Mouse (Mus musculus) hindbrain, embryonic 14.5 days (tissue): ENCODE results near the gene Cdc37l1. TPM values are rescaled to one million over a fixed set of nuclear protein-coding genes. Genes with fewer than 3 reads are reported as not detected.

Experiments used
- ATAC-seq: fragments of 200-750 bp; cut with Nextera tagmentation; 2 replicates; pipeline ENCODE4 v1.8.0; 2017; ENCODE audit warnings: moderate number of reproducible peaks, mild to moderate bottlenecking, moderate TSS enrichment, moderate library complexity; ENCODE audit not compliant: low FRiP score
- DNase-seq: peaks from one replicate; pipeline ENCODE4 v3.0.0-alpha.2; 2015; ENCODE audit warnings: low spot score
- H3K27ac ChIP-seq: fragments of 300-500 bp; sonication (generic); 2 replicates; pipeline ENCODE4 v1.5.1; 2014; ENCODE audit warnings: mild to moderate bottlenecking, moderate library complexity
- H3K27me3 ChIP-seq: fragments of 300-500 bp; sonication (generic); 2 replicates; pipeline ENCODE4 v1.6.1; 2014; ENCODE audit warnings: mild to moderate bottlenecking, low read length, mixed read lengths; ENCODE audit not compliant: control insufficient read depth, insufficient read depth
- H3K36me3 ChIP-seq: fragments of 300-500 bp; sonication (generic); replicated peaks from 2 replicates; pipeline ENCODE4 v1.6.1; 2014; ENCODE audit not compliant: control insufficient read depth, insufficient read depth
- H3K4me1 ChIP-seq: fragments of 300-500 bp; sonication (generic); replicated peaks from 2 replicates; pipeline ENCODE4 v1.6.1; 2014; ENCODE audit warnings: antibody characterized with exemption, low read length, mixed read lengths; ENCODE audit not compliant: control insufficient read depth, insufficient read depth
- H3K4me2 ChIP-seq: fragments of 300-500 bp; sonication (generic); replicated peaks from 2 replicates; pipeline ENCODE4 v1.6.1; 2014; ENCODE audit warnings: mild to moderate bottlenecking, moderate library complexity
- H3K4me3 ChIP-seq: fragments of 300-500 bp; sonication (generic); replicated peaks from 2 replicates; pipeline ENCODE4 v1.5.1; 2014; ENCODE audit warnings: mild to moderate bottlenecking, low read length
- H3K9ac ChIP-seq: fragments of 300-500 bp; sonication (generic); 2 replicates; pipeline ENCODE4 v1.6.1; 2014
- H3K9me3 ChIP-seq: fragments of 300-500 bp; sonication (generic); 2 replicates; pipeline ENCODE4 v1.6.1; 2016; ENCODE audit warnings: low read length; ENCODE audit not compliant: control insufficient read depth
- WGBS: fragments of 180-500 bp; shearing (Covaris S2); extraction: QIAGEN DNeasy Blood & Tissue Kit; methylation state at CpG from one replicate; pipeline ENCODE4 v1.1.7; 2014; 5-methylcytosine and 5-hydroxymethylcytosine counted together
- polyA plus RNA-seq: library from polyadenylated mRNA; unstranded; fragments of >200 nt; fragmentation: Nextera tagmentation; extraction: Ambion mirVana; gene quantifications from 2 replicates; pipeline ENCODE4 v1.2.1, GENCODE M21; 2014

Cdc37l1 gene
- 56.6 and 58.3 TPM in 2 replicates for polyA plus RNA-seq

- peak; percentile 98 for DNase-seq
- peaks cover 7% of the 10 kb centered on the region for H3K36me3 ChIP-seq
- peak within 1 kb of the TSS; percentile 84 for H3K4me3 ChIP-seq
- ATAC-seq = peak; percentile 94
- WGBS = under 1% methylated on average over 37 of the region's 37 CpGs
- H3K9ac ChIP-seq = peak within 1 kb of the TSS; percentile 91
- no peaks in the 10 kb centered on the region for H3K27me3 ChIP-seq
- peak within 1 kb of the TSS; percentile 88 for H3K27ac ChIP-seq
- H3K4me1 ChIP-seq = peaks cover 13% of the 10 kb centered on the region
- H3K9me3 ChIP-seq = no peaks in the 10 kb centered on the region
- peak within 1 kb of the TSS; percentile 80 for H3K4me2 ChIP-seq
Observed at GRCm38 (mm10) chr19:28990194-28990589, at the start of gene Cdc37l1. Gene Cdc37l1, plus strand, starts transcription at chr19:28990352.

GRCm38 (mm10) chr19:28941271-28941670 lies 48.9 kb upstream of the Cdc37l1 start:
- H3K36me3 ChIP-seq = no peaks in the 10 kb centered on the region
- no peak overlapping the region for H3K4me2 ChIP-seq

GRCm38 (mm10) chr19:28946782-28947181 lies 43.4 kb upstream of the Cdc37l1 start:
- no peaks in the 10 kb centered on the region for H3K36me3 ChIP-seq
- H3K4me3 ChIP-seq = no peak overlapping the region
- no peaks in the 10 kb centered on the region for H3K4me1 ChIP-seq
- DNase-seq (no peak), ATAC-seq (no peak)
- H3K4me2 ChIP-seq = no peak overlapping the region
- WGBS = 69% methylated on average over 4 of the region's 4 CpGs
- no peaks in the 10 kb centered on the region for H3K9me3 ChIP-seq
- H3K27ac ChIP-seq = no peak overlapping the region
- no peak overlapping the region for H3K9ac ChIP-seq
- H3K27me3 ChIP-seq = no peaks in the 10 kb centered on the region

More at GRCm38 (mm10) chr19:28941271-28941670, 48.9 kb upstream of the Cdc37l1 start:
- no peaks in the 10 kb centered on the region for H3K4me1 ChIP-seq
- H3K9me3 ChIP-seq = no peaks in the 10 kb centered on the region
- no peak overlapping the region for H3K4me3 ChIP-seq
- H3K9ac ChIP-seq = no peak overlapping the region
- 75% methylated on average over 4 of the region's 4 CpGs for WGBS
- H3K27me3 ChIP-seq = no peaks in the 10 kb centered on the region
- ATAC-seq (no peak), DNase-seq (no peak)
- no peak overlapping the region for H3K27ac ChIP-seq

- 62% methylated on average over 2 of the region's 2 CpGs for WGBS
- DNase-seq (no peak), ATAC-seq (no peak)
- H3K27ac ChIP-seq = no peak overlapping the region
- H3K9ac ChIP-seq = no peak overlapping the region
- H3K4me3 ChIP-seq = no peak overlapping the region
- H3K4me2 ChIP-seq = no peak overlapping the region
- no peaks in the 10 kb centered on the region for H3K36me3 ChIP-seq
- H3K9me3 ChIP-seq = no peaks in the 10 kb centered on the region
- no peaks in the 10 kb centered on the region for H3K27me3 ChIP-seq
- no peaks in the 10 kb centered on the region for H3K4me1 ChIP-seq
Observed at GRCm38 (mm10) chr19:28947311-28947710, 42.8 kb upstream of the Cdc37l1 start.

GRCm38 (mm10) chr19:28951251-28951650 lies 38.9 kb upstream of the Cdc37l1 start:
- Histone ChIP-seq H3K27me3 (no peaks in the 10 kb centered on the region), H3K4me2 (no peak overlapping the region), H3K27ac (no peak overlapping the region), H3K4me1 (no peaks in the 10 kb centered on the region), H3K9me3 (no peaks in the 10 kb centered on the region), H3K36me3 (no peaks in the 10 kb centered on the region), H3K9ac (no peak overlapping the region), H3K4me3 (no peak overlapping the region)
- 72% methylated on average over 5 of the region's 5 CpGs for WGBS
- ATAC-seq (no peak), DNase-seq (no peak)

- H3K4me1 ChIP-seq = peaks cover 26% of the 10 kb centered on the region
- ATAC-seq = no peak
- H3K27me3 ChIP-seq = no peaks in the 10 kb centered on the region
- 52% methylated on average over 3 of the region's 3 CpGs for WGBS
- H3K27ac ChIP-seq = no peak overlapping the region
- H3K4me3 ChIP-seq = peak overlapping the region; percentile 60
- no peaks in the 10 kb centered on the region for H3K36me3 ChIP-seq
- H3K4me2 ChIP-seq = peak overlapping the region; percentile 72
- peak overlapping the region; percentile 89; the same call in 1 of the 2 replicates for H3K9ac ChIP-seq
- no peak for DNase-seq
- no peaks in the 10 kb centered on the region for H3K9me3 ChIP-seq
Observed at GRCm38 (mm10) chr19:28963113-28963512, 27.0 kb upstream of the Cdc37l1 start.

- ATAC-seq (no peak; the same call in 1 of the 2 replicates), DNase-seq (no peak)
- Histone ChIP-seq H3K27me3 (no peaks in the 10 kb centered on the region), H3K9ac (peak overlapping the region; percentile 89), H3K4me1 (peaks cover 26% of the 10 kb centered on the region), H3K36me3 (no peaks in the 10 kb centered on the region), H3K4me2 (peak overlapping the region; percentile 72), H3K27ac (peak overlapping the region; percentile 85), H3K9me3 (no peaks in the 10 kb centered on the region), H3K4me3 (peak overlapping the region; percentile 60)
- WGBS = 4% methylated on average over 4 of the region's 4 CpGs
Observed at GRCm38 (mm10) chr19:28963513-28963841, 26.7 kb upstream of the Cdc37l1 start.

- no peaks in the 10 kb centered on the region for H3K9me3 ChIP-seq
- DNase-seq (peak; percentile 77), ATAC-seq (peak; percentile 93)
- H3K27me3 ChIP-seq = no peaks in the 10 kb centered on the region
- WGBS = under 1% methylated on average over 52 of the region's 73 CpGs
- H3K36me3 ChIP-seq = no peaks in the 10 kb centered on the region
- H3K4me1 ChIP-seq = peaks cover 26% of the 10 kb centered on the region
- peak within 1 kb of the TSS; percentile 85 for H3K27ac ChIP-seq
- H3K4me2 ChIP-seq = peak within 1 kb of the TSS; percentile 72
- peak within 1 kb of the TSS; percentile 89 for H3K9ac ChIP-seq
- H3K4me3 ChIP-seq = peak within 1 kb of the TSS; percentile 60
Observed at GRCm38 (mm10) chr19:28963842-28964551, 26.2 kb upstream of the Cdc37l1 start, which contains the start of gene Plpp6. Gene Plpp6, plus strand, starts transcription at chr19:28963953.

GRCm38 (mm10) chr19:28964552-28964903 lies 25.6 kb upstream of the Cdc37l1 start:
- DNase-seq (no peak), ATAC-seq (peak; percentile 44; the same call in 1 of the 2 replicates)
- no peaks in the 10 kb centered on the region for H3K36me3 ChIP-seq
- H3K9me3 ChIP-seq = no peaks in the 10 kb centered on the region
- H3K4me3 ChIP-seq = peak overlapping the region; percentile 60
- H3K27ac ChIP-seq = peak overlapping the region; percentile 85
- peaks cover 26% of the 10 kb centered on the region for H3K4me1 ChIP-seq
- peak overlapping the region; percentile 89 for H3K9ac ChIP-seq
- WGBS = 5% methylated on average over 16 of the region's 16 CpGs
- peak overlapping the region; percentile 72 for H3K4me2 ChIP-seq
- H3K27me3 ChIP-seq = no peaks in the 10 kb centered on the region
